Mouse (Mus musculus) cerebellum, adult 9-10 months (tissue): ENCODE results near the gene Dpep3.

Experiments
- DNase-seq: peaks from one replicate; pipeline ENCODE4 v3.0.0; 2022

Gene Dpep3

GRCm38 (mm10) chr8:105971019-105971720 is 8.1 kb downstream of the Dpep3 start:
- DNase-seq: no peak

DNA sequence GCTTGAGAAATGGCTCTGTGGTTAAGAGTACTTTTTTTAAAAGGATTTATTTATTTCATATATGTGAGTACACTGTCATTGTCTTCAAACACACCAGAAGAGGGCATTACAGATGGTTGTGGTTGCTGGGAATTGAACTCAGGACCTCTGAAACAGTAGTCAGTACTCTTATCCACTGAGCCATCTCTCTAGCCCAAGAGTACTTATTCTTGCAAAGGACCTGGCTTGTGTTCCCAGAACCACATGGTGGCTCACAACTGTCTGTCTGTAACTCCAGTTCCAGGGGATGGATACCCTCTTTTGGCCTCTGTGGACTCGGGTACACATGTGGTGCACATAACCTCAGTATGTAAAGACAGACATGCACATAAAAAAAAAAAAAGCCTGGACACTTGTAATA is 9.9 kb downstream of the Dpep3 start:
- DNase-seq: no peak

- no peak for DNase-seq
Measured at GRCm38 (mm10) chr8:105966692-105967311, 12.4 kb downstream of the Dpep3 start.

DNA sequence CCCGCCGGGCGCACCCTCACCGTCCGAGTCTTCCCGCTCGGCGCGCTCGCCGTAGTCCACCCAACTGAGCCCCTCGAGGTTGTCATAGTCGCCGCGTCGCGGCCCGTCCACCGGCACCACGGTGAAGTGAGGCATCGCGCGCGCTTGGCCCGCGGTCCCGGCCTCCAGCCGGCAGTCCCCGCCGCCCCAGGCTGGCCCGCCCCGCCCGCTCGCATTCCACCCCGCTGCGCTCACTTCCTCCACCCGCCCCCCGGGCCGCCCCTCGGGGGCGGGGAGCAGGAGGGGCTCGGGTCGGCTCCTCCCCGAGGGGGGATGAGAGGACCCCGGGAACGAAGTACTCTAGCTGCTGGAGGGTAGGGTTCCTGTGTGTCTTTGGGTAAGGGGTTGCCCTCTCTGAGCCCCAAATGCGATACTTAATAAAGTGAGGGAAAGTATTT is 13.3 kb downstream of the Dpep3 start, which contains the start of gene Slc12a4:
Gene Slc12a4 (minus strand): TSS at position 193 of the 437 bp plus-strand sequence.
- DNase-seq: no peak

DNA sequence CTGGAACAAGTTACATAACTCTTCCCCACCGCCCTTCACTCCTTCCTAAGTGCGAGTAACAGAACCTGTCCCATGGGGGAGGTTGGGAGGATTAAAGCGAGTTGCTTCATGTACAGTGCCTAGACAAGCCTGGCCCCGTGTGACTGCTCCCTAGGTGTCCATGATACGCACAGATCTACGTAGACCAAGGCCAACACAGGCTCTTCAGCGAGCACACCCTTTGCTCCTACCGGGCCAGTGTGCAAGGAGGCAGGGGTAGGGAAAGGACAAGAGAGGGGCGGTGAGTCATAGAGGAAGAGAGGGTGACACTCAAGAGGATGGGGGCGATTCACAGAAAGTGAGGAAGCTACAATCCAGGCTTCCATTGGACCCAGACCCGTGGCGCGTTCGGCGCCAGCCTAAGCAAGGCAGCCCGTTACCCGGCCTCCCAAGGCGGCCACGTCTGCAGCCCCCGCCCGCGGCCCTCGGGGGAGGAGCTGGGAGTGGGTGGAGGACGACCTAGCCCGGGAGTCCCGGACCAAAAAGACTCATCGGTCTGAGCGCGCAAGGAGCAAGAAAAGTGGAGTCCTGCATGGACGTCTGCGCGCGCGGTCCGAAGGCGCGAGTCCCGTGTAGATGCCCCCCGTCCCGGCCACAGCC is 13.8 kb downstream of the Dpep3 start:
- no peak for DNase-seq

DNA sequence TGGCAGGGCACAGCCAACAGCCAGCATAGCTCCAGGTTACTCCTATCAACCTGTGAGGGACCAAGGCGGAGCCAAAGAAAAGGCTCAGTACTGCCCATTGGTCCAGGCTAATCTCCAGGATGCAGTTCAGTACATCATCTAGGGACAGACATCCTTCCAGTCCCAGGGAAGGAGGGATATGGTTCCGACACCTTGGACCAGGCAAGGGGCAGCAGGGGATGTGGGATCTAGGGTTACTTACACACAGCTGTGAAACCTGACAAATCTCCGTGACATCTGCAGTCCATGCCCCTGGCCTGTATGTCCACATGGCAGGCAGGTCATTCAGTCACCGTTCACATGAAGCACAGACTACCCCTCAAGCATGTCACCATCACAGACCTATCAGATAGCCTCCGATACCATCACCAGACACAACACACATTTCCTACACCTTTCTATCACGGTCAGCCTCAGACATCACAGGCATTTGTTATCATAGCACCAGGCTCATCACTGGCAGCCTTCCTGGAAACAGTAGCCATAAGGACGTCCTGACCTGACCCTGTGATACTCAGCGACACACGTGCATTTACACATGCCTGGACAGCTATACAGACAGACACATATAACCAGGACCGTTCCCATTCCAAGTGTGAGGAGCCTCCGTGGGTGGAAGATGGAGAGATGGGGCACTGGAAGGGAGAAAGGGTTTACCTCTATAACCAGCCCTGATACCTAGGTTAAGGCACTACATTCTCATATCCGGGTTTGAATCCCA is 14.5 kb downstream of the Dpep3 start:
- no peak for DNase-seq

- DNase-seq: no peak
Measured at GRCm38 (mm10) chr8:105961536-105961935, 17.7 kb downstream of the Dpep3 start.

DNA sequence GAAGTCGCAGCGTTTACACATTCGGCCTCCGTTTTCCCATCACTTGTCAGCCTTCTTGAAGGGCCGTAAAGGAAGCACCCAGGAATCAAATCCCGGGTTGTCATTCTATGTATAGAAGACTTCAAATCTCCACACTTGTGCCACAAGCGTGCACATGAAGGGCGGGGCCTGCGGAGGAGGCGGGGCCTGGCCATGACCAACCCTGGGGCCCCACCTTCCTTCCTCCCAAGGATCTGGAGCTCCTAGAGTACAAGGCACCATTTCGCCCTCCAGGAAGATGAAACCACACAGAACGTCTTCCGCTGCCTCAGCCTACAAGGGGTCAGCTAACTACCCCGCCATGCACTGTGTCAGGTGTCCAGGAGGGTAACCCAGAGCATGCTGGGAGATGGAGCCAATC is 18.1 kb downstream of the Dpep3 start:
- DNase-seq: no peak

GRCm38 (mm10) chr8:105959350-105959749 is 19.9 kb downstream of the Dpep3 start:
- peak; percentile 82 for DNase-seq

DNA sequence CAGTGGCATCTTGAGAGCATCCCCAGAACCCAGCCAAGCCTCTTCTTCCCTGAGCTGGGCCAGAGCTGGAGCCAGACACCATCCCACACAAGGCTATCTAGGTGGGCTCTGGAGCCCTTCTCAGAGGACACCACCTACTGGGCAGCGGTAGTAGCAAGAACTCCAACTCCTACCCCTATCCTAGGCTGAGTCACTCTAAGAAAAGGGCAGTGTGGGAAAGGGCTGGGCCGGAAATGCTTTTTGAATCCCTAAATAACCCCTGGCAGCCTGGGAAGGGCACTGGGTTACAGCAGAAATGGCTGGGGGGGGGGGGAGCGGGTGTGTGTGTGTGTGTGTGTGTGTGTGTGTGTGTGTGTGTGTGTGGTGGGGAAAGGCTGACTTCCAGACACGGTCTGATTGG is 21.4 kb downstream of the Dpep3 start:
- no peak for DNase-seq

GRCm38 (mm10) chr8:105956556-105956955 is 22.7 kb downstream of the Dpep3 start:
- no peak for DNase-seq

DNA sequence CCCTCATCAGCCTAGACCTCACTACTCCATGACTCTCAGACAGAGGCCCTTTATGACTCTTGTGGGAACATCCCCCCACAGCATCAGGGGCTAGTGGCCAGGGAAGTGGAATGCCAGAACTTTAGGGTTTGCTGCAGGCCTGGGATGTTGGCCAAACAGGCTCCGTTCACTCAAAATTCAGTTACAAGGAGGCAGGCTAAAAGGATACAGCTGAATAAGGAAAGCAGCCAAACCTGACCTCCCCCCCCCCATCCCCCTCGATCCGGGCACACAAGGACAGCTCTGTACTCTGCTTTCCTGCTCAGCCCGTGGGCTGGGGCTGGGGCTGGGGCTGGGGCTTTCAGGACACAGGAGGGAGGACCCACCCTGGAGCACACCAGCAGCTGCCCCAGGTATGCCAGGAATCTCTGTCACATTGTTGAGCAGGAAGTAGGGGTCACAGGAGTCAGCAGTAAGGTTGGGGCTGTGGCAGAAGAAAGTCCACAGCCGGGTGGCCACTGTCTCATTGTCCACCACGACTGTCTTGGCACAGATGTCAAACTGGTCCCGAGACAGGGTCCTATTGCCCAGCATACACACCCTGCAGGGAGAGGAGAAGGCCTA is 28.1 kb downstream of the Dpep3 start:
- DNase-seq: no peak

- DNase-seq: no peak
Measured at GRCm38 (mm10) chr8:105949350-105949749, 29.9 kb downstream of the Dpep3 start.

DNA sequence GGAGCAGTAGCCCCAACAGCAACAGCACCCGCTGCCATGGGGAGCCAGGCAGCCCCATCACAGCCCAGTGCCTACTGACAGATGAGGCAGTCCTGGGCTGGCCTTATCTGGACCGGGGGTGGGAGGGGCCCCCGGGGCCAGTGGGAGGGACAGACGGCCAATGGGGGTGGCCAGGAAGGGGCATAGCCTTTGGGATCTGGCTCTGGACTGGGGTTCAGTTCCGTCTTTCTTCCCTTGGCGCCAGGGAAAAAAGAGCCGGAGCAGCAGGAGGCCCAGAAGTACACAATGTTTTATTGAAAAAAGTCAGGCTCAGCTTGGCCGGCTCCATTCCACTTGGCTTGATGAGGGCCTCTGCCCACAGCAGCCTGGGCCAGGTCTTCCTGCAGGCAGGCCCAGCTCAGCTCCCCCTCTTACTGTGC is 35.9 kb downstream of the Dpep3 start, which contains the start of gene Lcat:
Gene Lcat (minus strand): TSS at position 62 of the 419 bp plus-strand sequence.
- DNase-seq: no peak

- DNase-seq: no peak
Measured at GRCm38 (mm10) chr8:105942542-105942941, 36.7 kb downstream of the Dpep3 start.

- no peak for DNase-seq
Measured at GRCm38 (mm10) chr8:105942026-105942425, 37.2 kb downstream of the Dpep3 start.

- peak; percentile 42 for DNase-seq
Measured at GRCm38 (mm10) chr8:105938306-105938669, 40.9 kb downstream of the Dpep3 start, which contains the start of gene Psmb10. TSS of gene Psmb10 (minus strand) at chr8:105938444.

GRCm38 (mm10) chr8:105937496-105938305 is 41.5 kb downstream of the Dpep3 start:
- peak; percentile 55 for DNase-seq

DNA sequence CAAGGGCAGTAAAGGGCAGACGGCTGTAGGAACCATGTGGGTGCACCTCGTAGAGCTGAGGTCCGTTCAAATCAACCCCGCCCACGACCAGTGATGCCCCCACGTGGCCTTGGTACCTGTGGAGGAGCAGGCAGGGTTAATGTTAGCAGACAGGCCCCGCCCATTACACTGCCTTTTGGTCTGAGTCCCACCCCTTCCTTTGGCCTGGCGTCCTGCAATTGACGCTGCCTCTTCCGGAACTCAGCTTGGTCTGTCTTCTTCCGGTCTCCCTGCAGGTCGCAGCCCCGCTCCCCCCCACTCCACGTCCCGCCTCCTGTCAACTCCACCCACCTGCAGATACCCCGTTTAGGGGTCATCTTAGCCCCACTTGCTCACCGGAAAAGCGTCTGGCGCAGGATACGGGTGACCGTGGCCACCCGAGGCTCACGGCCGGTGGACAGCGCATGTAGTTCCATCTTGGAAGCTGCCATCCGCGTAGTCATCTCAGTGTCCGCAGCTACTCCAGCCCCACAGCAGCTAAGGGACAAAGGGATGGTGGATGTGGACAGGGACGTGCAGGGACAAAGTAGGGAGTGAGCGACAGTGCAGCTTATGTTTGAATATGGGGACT is 42.3 kb downstream of the Dpep3 start:
- DNase-seq: peak; percentile 92

- DNase-seq: peak; percentile 46
Measured at GRCm38 (mm10) chr8:105935863-105936603, 43.2 kb downstream of the Dpep3 start.

DNA sequence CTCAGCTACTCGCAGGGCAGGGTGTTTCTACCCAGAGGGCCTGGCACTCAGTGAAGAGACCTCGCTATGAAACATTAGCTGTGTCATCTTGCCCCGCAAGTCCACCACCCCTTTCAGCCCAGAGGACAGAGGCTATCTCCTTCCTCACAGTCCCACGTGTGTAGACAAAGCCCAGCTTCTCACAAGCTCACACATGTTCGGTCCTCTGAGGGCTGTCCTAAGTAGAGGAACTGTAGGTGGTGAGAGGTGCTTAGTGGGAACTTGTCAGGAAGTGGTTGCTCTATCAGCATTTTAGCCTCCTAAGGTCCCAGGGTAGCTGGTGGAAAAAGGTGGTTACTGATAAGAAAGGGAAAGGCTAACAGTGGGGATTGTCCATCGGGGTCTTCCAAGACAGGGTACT is 44.1 kb downstream of the Dpep3 start:
- DNase-seq: no peak
